Mouse (Mus musculus): ENCODE data around the gene Ace. TPM values are rescaled to one million over a fixed set of nuclear protein-coding genes. Genes with fewer than 3 reads are reported as not detected.

Gene Ace
- polyA plus RNA-seq, 1 experiment: 1.3 TPM

GRCm38 (mm10) chr11:106033491-106033919 is 65.8 kb downstream of the Ace start:
- Histone ChIP-seq H3K27me3 (ENCODE audit: control insufficient read depth, insufficient read depth, insufficient read length) (no peaks in the 10 kb centered on the region), H3K36me3 (ENCODE audit: control insufficient read depth, insufficient read depth) (no peaks in the 10 kb centered on the region), H3K79me2 (ENCODE audit: control insufficient read depth, insufficient read depth) (peaks cover 18% of the 10 kb centered on the region), H3ac (ENCODE audit: control insufficient read depth, insufficient read length, low read depth) (no peak overlapping the region), H3K4me3 (ENCODE audit: insufficient read depth, poor library complexity, severe bottlenecking) (no peak overlapping the region), H3K79me3 (ENCODE audit: low read depth) (peaks cover 16% of the 10 kb centered on the region)
- TF ChIP-seq MYOG (IDR thresholded peaks at IDR 0.05; ENCODE audit: control insufficient read depth, extremely low read depth, insufficient read length): no peak
- TF ChIP-seq FOSL1 (IDR thresholded peaks at IDR 0.05; ENCODE audit: insufficient read depth, low read length, poor library complexity, severe bottlenecking): no peak
- TF ChIP-seq MAX (IDR thresholded peaks at IDR 0.05): no peak
- no peak for TF ChIP-seq CTCF (IDR thresholded peaks at IDR 0.05; ENCODE audit: control insufficient read depth, insufficient read depth, insufficient read length)
- no peak for TF ChIP-seq MYOD1 (IDR thresholded peaks at IDR 0.05; ENCODE audit: control insufficient read depth, insufficient read length, low read depth)
- no peak for TF ChIP-seq USF1 (IDR thresholded peaks at IDR 0.05; ENCODE audit: low read depth)
- no peak for TF ChIP-seq CEBPB (IDR thresholded peaks at IDR 0.05; ENCODE audit: low read depth)

GRCm38 (mm10) chr11:106034986-106035385 is 67.2 kb downstream of the Ace start:
- Histone ChIP-seq H3ac (ENCODE audit: control insufficient read depth, insufficient read length, low read depth) (no peak overlapping the region), H3K4me3 (ENCODE audit: insufficient read depth, poor library complexity, severe bottlenecking) (no peak overlapping the region), H3K36me3 (ENCODE audit: control insufficient read depth, insufficient read depth) (no peaks in the 10 kb centered on the region), H3K27me3 (ENCODE audit: control insufficient read depth, insufficient read depth, insufficient read length) (no peaks in the 10 kb centered on the region), H3K79me3 (ENCODE audit: low read depth) (peaks cover 30% of the 10 kb centered on the region), H3K79me2 (ENCODE audit: control insufficient read depth, insufficient read depth) (peaks cover 33% of the 10 kb centered on the region)
- TF ChIP-seq MYOD1 (IDR thresholded peaks at IDR 0.05; ENCODE audit: control insufficient read depth, insufficient read length, low read depth): no peak
- TF ChIP-seq MAX (IDR thresholded peaks at IDR 0.05): no peak
- no peak for TF ChIP-seq MYOG (IDR thresholded peaks at IDR 0.05; ENCODE audit: control insufficient read depth, extremely low read depth, insufficient read length)
- no peak for TF ChIP-seq FOSL1 (IDR thresholded peaks at IDR 0.05; ENCODE audit: insufficient read depth, low read length, poor library complexity, severe bottlenecking)
- TF ChIP-seq USF1 (IDR thresholded peaks at IDR 0.05; ENCODE audit: low read depth): no peak
- no peak for TF ChIP-seq CEBPB (IDR thresholded peaks at IDR 0.05; ENCODE audit: low read depth)
- TF ChIP-seq CTCF (IDR thresholded peaks at IDR 0.05; ENCODE audit: control insufficient read depth, insufficient read depth, insufficient read length): no peak

DNA sequence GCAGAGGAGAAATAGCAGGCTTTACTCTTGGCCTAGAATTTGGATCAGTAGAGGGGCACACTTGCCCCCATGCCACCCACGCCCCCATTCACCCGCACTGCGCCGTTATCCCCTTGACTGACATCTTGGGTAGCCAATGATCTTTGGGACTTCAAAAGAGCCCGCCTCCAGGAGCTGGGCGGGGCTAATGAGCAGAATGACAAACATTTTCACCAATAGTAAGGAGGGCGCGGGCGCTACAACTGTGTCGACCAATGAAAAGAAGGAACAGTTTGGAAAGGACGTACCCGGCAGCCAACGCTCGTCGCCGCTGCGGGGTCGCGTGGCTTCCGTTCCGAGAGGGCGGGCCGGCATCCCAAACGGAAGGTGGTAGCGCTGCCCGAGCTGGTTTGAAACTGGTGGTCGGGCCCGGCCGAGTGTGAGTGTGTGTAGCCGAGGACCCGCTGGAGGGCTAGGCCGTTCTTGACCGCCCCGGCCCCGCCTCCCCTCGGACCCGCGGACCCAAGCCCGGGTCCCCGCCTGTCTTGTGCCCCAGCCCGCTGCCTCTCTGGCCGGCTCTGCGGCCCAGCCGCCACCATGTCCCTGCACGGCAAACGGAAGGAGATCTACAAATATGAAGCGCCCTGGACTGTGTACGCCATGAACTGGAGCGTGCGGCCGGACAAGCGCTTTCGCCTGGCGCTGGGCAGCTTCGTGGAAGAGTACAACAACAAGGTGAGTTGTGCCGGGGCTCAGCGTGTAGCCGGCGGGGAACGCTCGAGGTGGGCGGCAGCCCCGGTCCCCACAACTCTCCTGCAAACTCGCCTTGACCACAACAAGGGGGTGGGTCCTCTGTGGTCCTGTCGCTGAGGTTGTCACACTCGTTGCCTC is 69.0 kb downstream of the Ace start, which contains the start of gene Dcaf7:
TSS of gene Dcaf7 (plus strand) at position 325 of the 870 bp plus-strand sequence.
- Histone ChIP-seq H3ac (ENCODE audit: control insufficient read depth, insufficient read length, low read depth) (peak within 1 kb of the TSS; percentile 84), H3K79me2 (ENCODE audit: control insufficient read depth, insufficient read depth) (peaks cover 51% of the 10 kb centered on the region), H3K27me3 (ENCODE audit: control insufficient read depth, insufficient read depth, insufficient read length) (no peaks in the 10 kb centered on the region), H3K36me3 (ENCODE audit: control insufficient read depth, insufficient read depth) (no peaks in the 10 kb centered on the region), H3K4me3 (ENCODE audit: insufficient read depth, poor library complexity, severe bottlenecking) (peak within 1 kb of the TSS; percentile 98), H3K79me3 (ENCODE audit: low read depth) (peaks cover 46% of the 10 kb centered on the region)
- peak; percentile 62 for TF ChIP-seq USF1 (IDR thresholded peaks at IDR 0.05; ENCODE audit: low read depth)
- no peak for TF ChIP-seq CEBPB (IDR thresholded peaks at IDR 0.05; ENCODE audit: low read depth)
- peak; percentile 40 for TF ChIP-seq MAX (IDR thresholded peaks at IDR 0.05)

- Histone ChIP-seq H3K4me3 (ENCODE audit: insufficient read depth, poor library complexity, severe bottlenecking) (peak overlapping the region; percentile 98), H3K36me3 (ENCODE audit: control insufficient read depth, insufficient read depth) (no peaks in the 10 kb centered on the region), H3K79me3 (ENCODE audit: low read depth) (peaks cover 51% of the 10 kb centered on the region), H3ac (ENCODE audit: control insufficient read depth, insufficient read length, low read depth) (peak overlapping the region; percentile 84), H3K27me3 (ENCODE audit: control insufficient read depth, insufficient read depth, insufficient read length) (no peaks in the 10 kb centered on the region), H3K79me2 (ENCODE audit: control insufficient read depth, insufficient read depth) (peaks cover 57% of the 10 kb centered on the region)
- TF ChIP-seq MAX (IDR thresholded peaks at IDR 0.05) (no peak), MYOD1 (IDR thresholded peaks at IDR 0.05; ENCODE audit: control insufficient read depth, insufficient read length, low read depth) (no peak)
Measured at GRCm38 (mm10) chr11:106037418-106037751, 69.6 kb downstream of the Ace start.

Other genes with a start within 250 kb of the Ace start
- 2.7 TPM for gene Cyb561, start 14.6 kb upstream of the Ace start, polyA plus RNA-seq (2012; fragmentation: generic; extraction: Trizol)
- gene Ace3, start 26.7 kb downstream of the Ace start, polyA plus RNA-seq (2012; fragmentation: generic; extraction: Trizol): not detected
- not detected for gene Kcnh6, start 40.2 kb downstream of the Ace start, polyA plus RNA-seq (2012; fragmentation: generic; extraction: Trizol)
- 35.2 TPM for gene Dcaf7, start 68.9 kb downstream of the Ace start, polyA plus RNA-seq (2012; fragmentation: generic; extraction: Trizol)
- 15.8 TPM for gene Taco1, start 98.1 kb downstream of the Ace start, polyA plus RNA-seq (2012; fragmentation: generic; extraction: Trizol)
- 23.1 TPM for gene Map3k3, start 116.7 kb downstream of the Ace start, polyA plus RNA-seq (2012; fragmentation: generic; extraction: Trizol)
- not detected for gene Gm10840, start 192.9 kb downstream of the Ace start, polyA plus RNA-seq (2012; fragmentation: generic; extraction: Trizol)
- 67.7 TPM for gene Limd2, start 192.9 kb downstream of the Ace start, polyA plus RNA-seq (2012; fragmentation: generic; extraction: Trizol)
- gene Strada, start 234.2 kb downstream of the Ace start, polyA plus RNA-seq (2012; fragmentation: generic; extraction: Trizol): 21.3 TPM
- gene Ccdc47, start 248.4 kb downstream of the Ace start, polyA plus RNA-seq (2012; fragmentation: generic; extraction: Trizol): 16.6 TPM
- gene Ddx42, start 249.0 kb downstream of the Ace start, polyA plus RNA-seq (2012; fragmentation: generic; extraction: Trizol): 19.5 TPM